Mouse (Mus musculus): ENCODE measurements around the gene Gipc2. TPM values are rescaled to one million over a fixed set of nuclear protein-coding genes. Genes with fewer than 3 reads are reported as not detected.
"Not testable (repeated sequence)": the region's sequence is repeated elsewhere in the genome, so short reads cannot be mapped to it uniquely, and the experiment has no call there.

Gipc2 gene
- polyA plus RNA-seq (2017; shearing (Covaris generic)) = not detected

GRCm38 (mm10) chr3:152166099-152166423 lies at the start of gene Gipc2:
Gene Gipc2, minus strand, starts transcription at chr3:152166230.
- no peak for ATAC-seq

DNA sequence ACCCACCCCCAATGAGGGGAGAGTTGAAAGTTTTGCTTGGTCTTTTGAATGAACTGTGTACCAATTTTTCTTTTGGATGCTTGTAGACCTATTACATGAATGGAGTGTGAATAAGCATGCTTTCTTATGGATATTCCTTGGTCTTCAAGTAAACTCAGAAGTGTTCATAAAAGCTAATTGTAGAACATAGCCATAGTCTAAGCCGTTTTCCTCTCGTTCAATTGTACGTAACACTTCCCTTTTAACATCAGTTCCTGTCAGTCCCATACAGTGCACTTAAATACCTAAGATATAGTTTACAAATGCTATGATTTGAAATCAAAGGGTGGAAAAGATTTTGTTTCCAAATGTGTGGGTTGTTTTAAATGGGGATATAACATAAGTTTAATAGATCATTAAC lies 47.4 kb upstream of the Gipc2 start:
- no peak for ATAC-seq

GRCm38 (mm10) chr3:152211731-152212279 lies 45.8 kb upstream of the Gipc2 start:
- ATAC-seq = peak; percentile 58

- peak; percentile 27 for ATAC-seq
Observed at GRCm38 (mm10) chr3:152210728-152211391, 44.8 kb upstream of the Gipc2 start.

- peak; percentile 83 for ATAC-seq
Observed at GRCm38 (mm10) chr3:152209967-152210634, 44.1 kb upstream of the Gipc2 start, which contains the start of the genes Dnajb4 and Fubp1. Gene Dnajb4, minus strand, starts transcription at chr3:152210302. Gene Fubp1, plus strand, starts transcription at chr3:152210422.

DNA sequence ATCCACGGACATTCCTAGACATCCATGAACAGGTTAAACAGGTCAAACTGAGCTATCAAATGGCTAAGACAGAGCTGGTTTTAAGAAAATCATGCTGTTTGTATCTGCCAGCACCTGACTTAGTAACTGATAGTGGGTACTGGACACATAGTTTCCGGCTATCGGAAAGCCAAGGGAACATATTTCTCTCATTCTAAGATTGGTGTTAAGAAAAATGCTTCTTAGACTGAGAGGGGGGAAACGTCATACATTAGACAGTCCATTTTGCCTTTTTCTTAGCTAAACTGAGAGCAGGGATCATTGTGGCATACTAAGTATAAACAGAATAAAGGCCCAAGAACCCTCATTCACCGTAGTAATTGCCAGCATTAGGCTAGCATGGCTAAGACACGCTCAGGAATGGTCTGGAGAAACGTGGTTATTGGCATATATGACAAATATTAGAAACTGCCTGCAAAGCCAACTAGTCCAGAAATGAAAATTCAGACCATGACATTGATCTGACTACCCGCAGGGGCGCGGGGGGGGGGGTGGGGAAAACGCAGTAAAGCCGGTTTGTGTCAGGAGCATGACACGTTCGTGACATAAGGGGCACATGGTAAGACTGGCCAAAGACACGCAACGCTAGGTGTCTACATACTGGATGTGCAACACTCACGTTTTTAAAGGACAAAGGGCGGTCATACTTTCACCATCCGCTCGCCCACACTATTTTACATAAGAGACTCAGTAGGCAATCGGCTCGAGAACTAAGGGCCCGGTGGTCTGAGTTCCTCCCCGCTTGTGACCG lies 43.3 kb upstream of the Gipc2 start:
- ATAC-seq = peak; percentile 6

DNA sequence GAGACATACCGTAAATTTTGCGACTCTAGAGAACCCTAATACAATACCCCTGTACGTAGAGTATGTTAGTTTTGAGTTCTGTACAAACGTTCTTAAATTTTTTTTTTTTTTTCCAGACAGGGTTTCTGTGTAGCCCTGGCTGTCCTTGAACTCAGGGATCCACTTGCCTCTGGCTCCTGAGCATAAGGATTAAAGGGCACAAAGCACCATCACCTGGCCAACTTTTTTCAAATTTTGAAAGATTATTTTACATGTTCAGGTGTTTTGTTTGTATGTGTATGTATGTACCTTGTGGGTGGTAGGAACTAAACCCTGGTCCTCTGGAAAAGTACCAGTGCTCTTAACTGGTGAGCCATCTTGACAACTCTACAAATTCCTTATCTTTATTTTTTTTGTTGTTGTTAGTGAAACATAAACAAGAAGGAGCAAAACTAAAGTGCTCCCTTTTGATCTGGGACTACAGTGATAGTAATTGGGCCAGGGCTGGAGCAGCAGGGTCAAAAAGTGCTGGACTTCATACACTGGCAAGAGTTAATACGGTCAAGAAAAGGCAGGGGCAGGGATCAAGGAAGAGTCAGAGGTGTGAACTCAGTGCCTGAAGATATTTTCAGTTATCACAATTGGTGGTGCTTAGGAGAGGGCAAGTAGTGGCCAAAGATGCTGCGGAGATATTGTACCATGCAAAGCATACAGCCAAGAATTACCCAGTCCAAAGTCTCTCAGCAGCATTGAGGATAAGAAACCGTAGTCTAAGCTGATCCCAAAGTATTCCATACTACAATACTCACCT lies 42.3 kb upstream of the Gipc2 start:
- no peak for ATAC-seq

DNA sequence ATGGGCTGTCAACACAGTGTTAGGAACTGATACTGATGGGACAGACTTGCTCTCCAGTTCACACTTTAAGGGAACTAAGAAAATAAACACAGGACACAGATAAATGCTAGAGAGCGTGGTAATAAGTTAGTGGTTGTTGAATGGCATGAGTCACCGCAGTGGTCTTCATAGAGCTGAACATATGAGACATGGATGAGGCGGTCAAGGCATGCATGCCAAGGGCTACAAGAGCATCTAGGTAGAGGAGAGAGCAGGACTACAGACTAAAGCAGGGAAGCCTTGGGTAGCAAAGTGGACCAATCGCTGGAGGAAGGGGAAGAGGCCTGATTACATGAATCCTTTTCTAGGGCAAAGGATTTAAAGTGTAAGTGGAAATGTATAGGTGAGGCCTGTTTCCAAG lies 41.1 kb upstream of the Gipc2 start:
- ATAC-seq = no peak

DNA sequence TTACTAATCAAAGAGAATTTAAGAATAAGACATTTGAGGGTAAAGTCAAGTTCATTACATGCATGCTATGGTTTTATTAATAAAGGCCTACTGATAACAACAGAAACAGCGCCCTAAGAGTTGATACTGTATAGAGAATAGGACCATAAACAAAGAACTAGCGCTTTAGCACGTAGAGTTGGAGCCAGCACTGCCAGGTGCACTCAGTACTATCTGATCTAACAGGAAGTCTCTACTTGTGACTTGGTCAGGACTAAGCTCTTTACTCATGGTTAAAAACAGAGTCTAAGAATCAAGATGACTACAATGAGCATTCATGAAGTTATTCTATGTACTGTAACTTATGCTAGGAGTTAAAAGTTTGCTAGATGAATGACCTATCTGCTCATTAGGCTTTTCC lies 38.5 kb upstream of the Gipc2 start:
- no peak for ATAC-seq

DNA sequence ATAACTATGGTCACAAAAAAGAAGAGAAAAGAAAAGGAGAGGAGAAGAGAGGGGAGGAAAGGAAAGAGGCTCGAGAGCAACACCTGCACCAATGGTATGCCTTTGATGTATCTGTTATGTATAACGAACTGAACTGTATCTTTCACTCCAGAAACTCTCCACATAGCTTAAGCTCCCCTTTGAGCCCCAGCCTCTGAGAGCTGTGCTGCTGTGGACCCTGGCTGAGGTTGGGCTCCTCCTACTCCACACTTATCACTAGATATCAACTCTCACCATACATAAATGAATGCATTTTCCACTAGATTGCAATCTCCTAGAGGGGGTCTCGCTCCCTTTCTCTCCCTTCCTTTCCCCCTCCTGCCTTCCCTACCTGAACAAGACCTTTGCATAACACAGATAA lies 38.0 kb upstream of the Gipc2 start:
- no peak for ATAC-seq

DNA sequence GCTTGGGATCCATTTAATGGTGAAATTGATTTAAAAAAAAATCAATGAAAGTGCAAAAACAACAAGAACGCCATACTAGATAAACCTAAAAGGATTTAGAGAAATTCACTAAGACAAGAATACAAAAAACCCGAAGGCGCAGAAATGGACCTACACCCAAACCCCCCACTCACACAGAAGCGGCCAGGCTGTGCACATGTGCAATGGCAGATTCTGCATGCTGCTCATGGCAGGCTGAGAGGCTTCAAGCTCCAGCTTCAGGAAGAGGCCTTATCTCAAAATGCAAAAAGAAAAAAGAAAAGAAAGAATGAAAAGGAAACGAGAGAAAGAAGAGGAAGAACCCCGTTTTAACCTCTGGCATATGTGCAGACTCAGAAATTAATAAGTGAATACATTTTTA lies 37.4 kb upstream of the Gipc2 start:
- no peak for ATAC-seq

- no peak for ATAC-seq
Observed at GRCm38 (mm10) chr3:152202942-152203341, 36.9 kb upstream of the Gipc2 start.

DNA sequence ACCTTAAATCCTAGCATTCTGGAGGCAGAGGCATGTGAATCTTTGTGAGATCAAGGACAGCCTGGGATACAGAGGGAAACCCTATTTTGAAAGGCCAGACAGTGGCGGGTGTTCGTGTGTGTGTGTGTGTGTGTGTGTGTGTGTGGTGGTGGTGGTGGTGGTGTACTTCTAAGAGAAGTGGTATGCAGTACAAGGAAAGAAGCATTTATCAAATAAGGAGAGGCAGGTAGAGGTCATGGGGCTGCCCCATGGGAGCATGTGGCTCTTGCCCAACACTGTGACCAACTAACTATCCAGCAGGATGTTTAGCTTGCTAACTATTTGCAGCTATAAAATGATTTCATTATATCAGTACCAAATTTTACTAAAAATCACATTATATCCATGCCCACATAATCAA lies 35.6 kb upstream of the Gipc2 start:
- ATAC-seq = no peak

DNA sequence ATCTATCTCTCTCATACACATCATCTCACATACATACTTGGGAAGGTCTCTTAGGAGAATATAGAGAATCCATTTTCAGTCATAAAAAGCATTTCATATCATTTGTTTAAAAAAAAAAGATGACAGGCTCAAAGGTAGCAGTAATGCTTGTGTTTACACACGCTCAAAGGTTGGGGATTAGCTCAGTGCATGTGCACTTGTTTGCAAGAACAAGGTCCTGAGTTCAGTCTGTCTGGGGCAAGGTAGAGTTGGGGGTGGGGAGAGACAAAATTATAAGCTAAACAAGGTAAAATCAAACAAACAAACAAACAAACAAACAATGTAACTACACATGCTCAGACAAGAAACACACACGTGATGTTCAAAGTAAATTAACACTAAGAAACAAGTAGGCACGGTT lies 35.2 kb upstream of the Gipc2 start:
- no peak for ATAC-seq

DNA sequence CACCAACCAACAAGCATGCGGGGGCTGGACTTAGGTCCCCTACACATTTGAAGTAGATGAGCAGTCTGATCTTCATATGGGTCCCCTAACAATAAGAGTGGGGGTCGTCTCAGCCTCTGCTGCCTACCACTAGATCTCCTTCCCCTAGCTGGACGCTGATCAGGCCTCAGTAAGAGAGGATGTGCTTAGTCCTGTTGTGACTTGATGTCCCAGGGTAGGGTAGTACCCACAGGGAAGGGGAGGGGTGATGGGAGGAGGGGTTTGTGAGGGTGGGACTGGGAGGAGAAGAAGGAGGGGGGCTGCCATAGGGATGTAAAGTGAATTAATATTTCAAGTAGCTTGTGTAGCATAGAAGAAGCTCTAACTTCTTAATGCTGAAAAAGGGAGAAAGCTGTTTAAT lies 33.1 kb upstream of the Gipc2 start:
- ATAC-seq = no peak

DNA sequence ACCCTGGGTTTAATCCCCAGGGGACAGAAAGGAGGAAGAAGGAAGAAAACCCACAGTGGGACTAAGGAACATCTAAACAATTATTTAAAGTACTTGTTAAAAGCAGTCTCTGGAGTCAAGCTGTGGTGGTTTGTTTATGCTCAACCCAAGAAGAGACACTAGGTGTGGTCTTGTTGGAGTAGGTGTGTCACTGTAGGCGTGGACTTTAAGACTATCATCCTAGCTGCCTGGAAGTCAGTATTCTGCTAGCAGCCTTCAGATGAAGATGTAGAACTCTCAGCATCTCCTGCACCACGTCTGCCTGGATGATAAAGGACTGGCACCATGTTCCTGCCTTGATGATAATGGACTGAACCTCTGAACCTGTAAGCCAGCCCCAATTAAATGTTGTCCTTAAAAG lies 31.2 kb upstream of the Gipc2 start:
- not testable (repeated sequence) for ATAC-seq

- ATAC-seq = peak; percentile 97
Observed at GRCm38 (mm10) chr3:152193635-152194097, 27.6 kb upstream of the Gipc2 start.

DNA sequence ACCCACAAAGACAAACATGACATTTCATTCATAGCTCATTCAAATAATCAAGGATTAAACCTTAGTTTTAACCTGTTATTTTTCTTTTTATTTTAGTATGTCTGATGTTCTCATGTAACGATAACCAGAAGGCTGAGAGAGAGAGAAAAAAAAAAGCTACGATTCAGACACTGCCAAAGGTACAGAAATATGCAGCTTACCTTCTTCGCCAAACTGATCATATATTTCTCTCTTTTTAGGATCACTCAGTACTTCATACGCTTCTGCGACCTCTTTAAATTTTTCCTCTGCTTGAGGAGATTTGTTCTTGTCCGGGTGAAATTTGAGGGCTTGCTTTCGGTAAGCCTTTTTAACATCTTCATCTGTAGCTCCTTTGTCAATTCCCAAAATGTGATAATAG lies 27.1 kb upstream of the Gipc2 start:
- peak; percentile 2 for ATAC-seq

DNA sequence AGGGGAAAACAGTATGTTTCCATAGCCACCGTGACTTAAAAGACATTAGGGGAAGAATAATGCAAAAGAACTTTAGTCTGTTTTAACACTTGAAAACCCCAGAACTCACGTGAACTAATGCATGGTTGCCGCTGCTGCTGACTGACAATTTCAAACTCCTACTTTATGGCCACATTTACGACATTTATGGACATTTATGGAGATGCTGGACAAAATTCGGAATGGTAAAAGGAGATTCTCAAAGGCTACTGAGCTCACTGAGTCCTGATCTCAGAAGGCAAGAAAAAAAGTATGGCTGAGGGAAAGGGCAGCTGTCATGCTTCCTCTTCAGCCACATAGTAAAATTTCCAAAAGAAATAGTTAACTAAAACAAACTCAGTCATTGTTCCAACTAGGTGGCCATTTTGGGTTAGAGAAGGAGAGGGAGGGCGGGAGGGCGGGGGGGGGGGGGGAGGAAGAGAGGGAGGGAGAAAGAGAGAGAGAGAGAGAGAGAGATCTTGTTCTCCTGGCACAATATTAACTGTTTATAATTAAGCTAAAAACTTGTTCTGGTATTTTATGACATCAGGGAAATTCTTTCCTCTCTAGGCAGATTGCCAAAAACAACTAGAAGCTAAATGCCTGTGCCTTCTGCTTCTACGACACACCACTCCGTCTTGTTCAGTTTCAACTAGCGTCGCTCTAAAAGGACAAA lies 26.4 kb upstream of the Gipc2 start:
- no peak for ATAC-seq

- no peak for ATAC-seq
Observed at GRCm38 (mm10) chr3:152191791-152192237, 25.8 kb upstream of the Gipc2 start.

- ATAC-seq = no peak
Observed at GRCm38 (mm10) chr3:152190679-152191477, 24.8 kb upstream of the Gipc2 start.

Data from inflammation-experienced regulatory T-cells, adult 6 months (primary cell).